Mouse (Mus musculus): ENCODE data around the gene Khdrbs1. TPM values are rescaled to one million over a fixed set of nuclear protein-coding genes. Genes with fewer than 3 reads are reported as not detected.

The Khdrbs1 gene
- total RNA-seq, 4 experiments from 2014 or later, result 70.1 to 80.2 (median 76.4) TPM

- peak; percentile 86 for DNase-seq
These were observed 69.8 kb downstream of the Khdrbs1 start, which contains the start of gene Kpna6 for GRCm38 (mm10) chr4:129672083-129672877. Gene Kpna6 (minus strand): TSS chr4:129672767.

GRCm38 (mm10) chr4:129671491-129672082, 70.5 kb downstream of the Khdrbs1 start:
- peak; percentile 40 for DNase-seq

GRCm38 (mm10) chr4:129662255-129662813, 79.8 kb downstream of the Khdrbs1 start:
- no peak for DNase-seq

GRCm38 (mm10) chr4:129661584-129661983, 80.5 kb downstream of the Khdrbs1 start:
- DNase-seq, result no peak

- no peak for DNase-seq
These were observed 87.3 kb downstream of the Khdrbs1 start for GRCm38 (mm10) chr4:129654770-129655169.

Small RNA genes lying within 50 kb of the gene (microRNA-seq; reads per million reads assigned to microRNA genes)
- gene Gm28017 (0 reads per million in 2 experiments), gene Mir7016 (0.53 to 0.67 reads per million in 2 experiments)

Other genes with a start within 250 kb of the Khdrbs1 start
- gene Marcksl1, start 228.7 kb downstream of the Khdrbs1 start, total RNA-seq (2022), result 10 to 100 TPM; 36.0 to 48.0 (median 43.9) TPM
- gene Hdac1, start 199.6 kb downstream of the Khdrbs1 start, total RNA-seq (2022), result 10 to 100 TPM; 41.0 to 84.1 (median 61.0) TPM
- gene Lck, start 168.7 kb downstream of the Khdrbs1 start, total RNA-seq (2022), result 1 to 10 TPM; 1.9 to 3.5 (median 2.6) TPM
- 10 to 100 TPM; 25.5 to 43.5 (median 29.0) TPM for gene Fam167b, start 163.8 kb downstream of the Khdrbs1 start, total RNA-seq (2022)
- 100 to 1,000 TPM; 174 to 190 (median 182) TPM for gene Eif3i, start 141.7 kb downstream of the Khdrbs1 start, total RNA-seq (2022)
- gene Tmem234, start 141.6 kb downstream of the Khdrbs1 start, total RNA-seq (2022), result 100 to 1,000 TPM; 104 to 120 (median 109) TPM
- 1 to 10 TPM; 1.4 to 4.2 (median 2.8) TPM for gene Dcdc2b, start 128.0 kb downstream of the Khdrbs1 start, total RNA-seq (2022)
- 10 to 100 TPM; 35.1 to 47.4 (median 43.0) TPM for gene Iqcc, start 123.2 kb downstream of the Khdrbs1 start, total RNA-seq (2022)
- 10 to 100 TPM; 32.1 to 49.2 (median 43.5) TPM for gene Ccdc28b, start 118.4 kb downstream of the Khdrbs1 start, total RNA-seq (2022)
- gene Txlna, start 101.2 kb downstream of the Khdrbs1 start, total RNA-seq (2022), result 10 to 100 TPM; 65.9 to 84.3 (median 74.4) TPM
- 100 to 1,000 TPM in 2 of 4 experiments, 10 to 100 TPM in 2; 79.9 to 108 (median 103) TPM for gene Kpna6, start 69.5 kb downstream of the Khdrbs1 start, total RNA-seq (2022)
- 10 to 100 TPM; 10.5 to 13.9 (median 11.1) TPM for gene Tmem39b, start 45.5 kb downstream of the Khdrbs1 start, total RNA-seq (2022)
- gene Ptp4a2, start 68.9 kb upstream of the Khdrbs1 start, total RNA-seq (2022), result 100 to 1,000 TPM; 321 to 460 (median 353) TPM
- 1 to 10 TPM; 1.2 to 2.7 (median 2.1) TPM for gene Spocd1, start 186.9 kb upstream of the Khdrbs1 start, total RNA-seq (2022)
- 10 to 100 TPM; 26.8 to 55.8 (median 42.2) TPM for gene Adgrb2, start 242.6 kb upstream of the Khdrbs1 start, total RNA-seq (2022)